Mouse (Mus musculus): ENCODE measurements at regions not wholly inside any gene's neighbourhood (a gene's known extent, or its start where the extent isn't known, plus 50 kb on each side); places are given as distances from the start of the nearest gene placed in this dataset.
"Not testable (repeated sequence)": the region's sequence is repeated elsewhere in the genome, so short reads cannot be mapped to it uniquely, and the experiment has no call there.

- DNase-seq, result no peak
Observed at GRCm38 (mm10) chr1:165013428-165013827, 78.1 kb upstream of the Xcl1 start.

- DNase-seq, result no peak
Observed at GRCm38 (mm10) chr1:165012376-165012775, 77.0 kb upstream of the Xcl1 start.

DNA sequence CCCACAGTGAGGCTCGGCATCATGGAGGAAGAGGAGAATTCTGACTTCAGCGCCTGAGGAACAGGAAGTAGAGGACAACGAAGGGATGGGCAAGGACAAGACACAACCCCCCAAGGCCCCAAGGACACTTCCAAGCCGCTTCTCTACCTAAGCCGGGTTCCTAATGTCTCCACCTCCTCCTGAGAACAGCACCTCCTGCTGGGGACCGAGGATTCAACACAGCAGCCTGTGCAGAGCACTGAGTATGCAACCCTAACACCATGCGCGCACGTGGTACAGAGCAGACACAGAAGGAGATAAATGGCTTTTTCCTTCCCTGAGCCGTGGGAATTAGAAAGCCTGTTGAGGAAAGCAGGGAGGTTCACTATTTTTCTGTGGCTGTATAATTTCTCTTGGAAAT lies 64.2 kb upstream of the Xcl1 start:
- DNase-seq, result peak; percentile 25

DNA sequence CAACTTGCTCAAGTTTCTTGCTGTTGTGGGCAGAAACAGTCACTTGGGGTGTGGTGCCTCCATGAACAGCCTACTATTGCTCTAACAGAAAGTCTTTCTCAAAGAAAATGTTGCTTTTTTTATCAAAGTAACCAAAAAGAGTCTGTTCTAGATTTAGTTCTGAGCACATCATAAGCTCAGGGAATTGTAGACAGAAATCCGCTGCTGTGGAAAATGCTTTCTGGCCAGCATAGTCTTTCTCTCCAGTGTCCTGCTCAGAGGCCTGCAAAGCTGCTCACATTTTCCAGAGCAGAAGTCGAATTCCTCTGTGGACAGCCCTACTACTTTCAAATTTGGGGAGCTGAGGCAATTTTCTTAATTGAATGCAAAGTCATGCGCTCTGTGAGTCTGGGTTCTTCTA lies 63.3 kb upstream of the Xcl1 start:
- DNase-seq, result no peak

GRCm38 (mm10) chr1:164997660-164998059 lies 62.3 kb upstream of the Xcl1 start:
- DNase-seq, result no peak

DNA sequence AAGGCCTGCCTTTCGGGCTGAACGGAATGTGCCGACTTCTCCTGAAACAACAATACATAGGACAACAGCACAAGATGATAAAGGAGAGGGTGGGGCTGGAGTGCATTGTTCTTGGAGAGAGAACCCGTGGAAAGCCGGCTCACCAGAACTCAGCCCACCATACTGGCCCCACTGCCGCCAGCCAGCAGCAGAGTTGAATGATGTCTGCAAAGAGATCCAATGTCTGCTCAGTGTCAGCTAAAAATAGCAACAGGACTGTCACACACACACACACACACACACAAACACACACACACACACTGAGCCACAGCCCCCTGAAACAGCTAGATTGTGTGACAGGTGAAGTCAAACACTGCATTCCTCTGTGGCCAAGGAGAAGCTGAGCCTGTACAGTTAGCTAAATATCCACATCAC lies 58.9 kb upstream of the Xcl1 start:
- DNase-seq, result peak; percentile 24

DNA sequence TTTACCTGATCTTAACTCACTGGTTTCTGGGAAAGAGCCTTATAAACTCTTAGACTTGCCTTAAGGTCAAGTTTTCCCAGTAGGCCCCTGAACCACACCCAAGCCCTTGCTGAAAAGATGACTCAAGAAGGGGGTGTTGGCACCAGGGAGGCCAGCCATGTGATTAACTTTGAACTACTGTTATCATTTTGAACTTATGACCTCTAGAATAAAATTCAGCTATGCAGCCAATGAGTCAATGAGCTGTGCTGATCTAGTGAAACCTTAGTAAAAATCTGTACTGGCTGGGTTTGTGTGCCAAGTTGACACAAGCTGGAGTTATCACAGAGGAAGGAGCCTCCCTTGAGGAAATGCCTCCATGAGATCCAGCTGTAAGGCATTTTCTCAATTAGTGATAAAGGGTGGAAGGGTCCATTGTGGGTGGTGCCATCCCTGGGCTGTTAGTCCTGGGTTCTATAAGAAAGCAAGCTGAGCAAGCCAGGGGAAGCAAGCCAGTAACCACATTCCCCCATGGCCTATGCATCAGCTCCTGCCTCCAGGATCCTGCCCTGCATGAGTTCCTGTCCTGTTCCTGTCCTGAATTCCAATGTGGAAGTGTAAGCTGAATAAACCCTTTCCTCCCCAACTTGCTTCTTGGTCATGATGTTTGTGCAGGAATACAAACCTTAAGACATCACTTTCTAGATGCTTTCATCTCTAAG lies 58.0 kb upstream of the Xcl1 start:
- not testable (repeated sequence) for DNase-seq

DNA sequence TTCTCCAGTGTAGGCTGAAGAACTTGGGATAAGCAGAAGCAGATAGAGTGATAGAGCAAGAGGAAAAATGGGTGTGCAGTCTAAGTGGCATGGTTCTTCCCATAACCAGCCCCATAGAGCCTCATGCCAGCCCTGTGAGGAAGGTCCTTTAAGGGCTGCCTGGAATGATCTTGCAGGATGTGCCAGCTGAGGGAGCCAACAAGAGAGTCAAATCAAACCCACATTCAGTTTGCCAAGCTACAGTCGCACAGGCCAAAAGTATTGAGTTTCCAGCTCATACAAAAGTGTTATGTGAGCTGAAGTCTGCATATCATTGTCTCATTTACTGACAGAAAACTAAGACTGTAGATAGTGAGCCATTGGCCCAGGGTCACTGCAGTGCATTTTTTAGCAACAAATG lies 53.7 kb upstream of the Xcl1 start:
- no peak for DNase-seq

GRCm38 (mm10) chr1:164988191-164988590 lies 52.9 kb upstream of the Xcl1 start:
- no peak for DNase-seq

DNA sequence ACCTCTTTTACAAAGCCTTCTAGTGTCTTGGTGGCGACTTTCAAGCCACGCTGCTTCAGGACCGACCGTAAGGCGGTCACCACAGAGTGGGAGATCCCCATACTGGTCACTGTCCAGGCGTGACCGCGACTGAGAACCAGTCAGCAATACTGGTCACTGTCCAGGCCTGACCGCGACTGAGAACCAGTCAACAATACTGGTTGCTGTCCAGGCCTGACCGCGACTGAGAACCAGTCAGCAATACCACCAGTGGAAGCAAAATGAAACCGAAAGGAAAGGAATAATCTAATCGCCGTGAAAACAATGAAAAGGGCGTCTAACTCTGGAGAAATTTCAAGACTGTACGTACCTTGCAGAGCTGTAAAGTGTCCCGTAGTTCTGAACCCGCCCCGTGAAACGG lies 50.2 kb upstream of the Xcl1 start:
- DNase-seq, result not testable (repeated sequence)
